Mouse (Mus musculus): ENCODE data around the gene Hoxd10. TPM values are rescaled to one million over a fixed set of nuclear protein-coding genes. Genes with fewer than 3 reads are reported as not detected.

Hoxd10 gene
- polyA plus RNA-seq, 1 experiment from 2014 or later, result 33.5 TPM

DNA sequence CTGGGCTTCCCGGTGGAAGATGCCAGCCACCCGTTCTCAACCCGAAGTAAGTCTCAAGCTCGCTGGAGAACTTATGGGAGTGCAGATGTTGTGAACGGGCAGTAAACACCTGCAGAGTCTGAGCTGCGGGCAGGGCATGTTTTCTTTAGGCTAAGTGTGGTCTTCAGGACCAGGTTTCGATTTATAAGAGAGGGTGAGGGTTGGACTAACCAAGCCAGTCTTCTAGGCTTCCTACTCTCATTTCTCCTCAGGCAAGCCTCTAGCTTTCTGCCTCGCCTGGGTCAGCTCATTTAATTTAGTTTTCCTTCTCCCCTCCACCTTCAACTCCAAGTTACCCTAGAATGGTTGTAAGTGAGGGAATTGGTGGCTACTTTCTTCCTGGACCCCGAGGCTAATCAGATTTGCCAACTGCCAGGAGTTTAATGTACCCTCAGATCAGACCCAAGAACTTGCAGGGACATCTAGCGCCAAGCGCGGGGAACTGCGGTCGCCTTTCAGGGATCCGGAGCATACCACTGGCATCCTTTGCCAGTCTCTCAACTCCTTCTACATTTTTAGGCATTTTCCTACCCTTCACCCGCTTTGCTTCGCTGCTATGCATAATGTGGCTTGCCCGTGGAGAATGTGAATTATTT lies 28.3 kb upstream of the Hoxd10 start:
- Histone ChIP-seq H3K36me3 (ENCODE audit: insufficient read depth, low read length) (no peaks in the 10 kb centered on the region), H3K9me3 (ENCODE audit: low read length) (no peaks in the 10 kb centered on the region), H3K27me3 (ENCODE audit: insufficient read depth, low read length) (peaks cover 91% of the 10 kb centered on the region), H3K4me1 (ENCODE audit: insufficient read depth, low read length) (peaks cover 2% of the 10 kb centered on the region), H3K27ac (ENCODE audit: low read length) (no peak overlapping the region), H3K4me2 (replicated peaks; ENCODE audit: low read depth, low read length) (no peak overlapping the region; the same call in 1 of the 2 replicates), H3K4me3 (ENCODE audit: low read length) (no peak overlapping the region), H3K9ac (replicated peaks; ENCODE audit: low read length) (no peak overlapping the region)
- WGBS, result 3% methylated on average over 18 of the region's 18 CpGs
- ATAC-seq (ENCODE audit: low FRiP score, low TSS enrichment), result no peak

- no peak overlapping the region for H3K4me2 ChIP-seq (replicated peaks; ENCODE audit: low read depth, low read length)
- no peaks in the 10 kb centered on the region for H3K9me3 ChIP-seq (ENCODE audit: low read length)
- no peak overlapping the region for H3K9ac ChIP-seq (replicated peaks; ENCODE audit: low read length)
- peaks cover 90% of the 10 kb centered on the region for H3K27me3 ChIP-seq (ENCODE audit: insufficient read depth, low read length)
- no peaks in the 10 kb centered on the region for H3K36me3 ChIP-seq (ENCODE audit: insufficient read depth, low read length)
- WGBS, result 4% methylated on average over 7 of the region's 7 CpGs
- no peak overlapping the region for H3K27ac ChIP-seq (ENCODE audit: low read length)
- ATAC-seq (ENCODE audit: low FRiP score, low TSS enrichment), result no peak
- H3K4me1 ChIP-seq (ENCODE audit: insufficient read depth, low read length), result peaks cover 7% of the 10 kb centered on the region
- no peak overlapping the region for H3K4me3 ChIP-seq (ENCODE audit: low read length)
Measured at GRCm38 (mm10) chr2:74666411-74666810, 25.3 kb upstream of the Hoxd10 start.

DNA sequence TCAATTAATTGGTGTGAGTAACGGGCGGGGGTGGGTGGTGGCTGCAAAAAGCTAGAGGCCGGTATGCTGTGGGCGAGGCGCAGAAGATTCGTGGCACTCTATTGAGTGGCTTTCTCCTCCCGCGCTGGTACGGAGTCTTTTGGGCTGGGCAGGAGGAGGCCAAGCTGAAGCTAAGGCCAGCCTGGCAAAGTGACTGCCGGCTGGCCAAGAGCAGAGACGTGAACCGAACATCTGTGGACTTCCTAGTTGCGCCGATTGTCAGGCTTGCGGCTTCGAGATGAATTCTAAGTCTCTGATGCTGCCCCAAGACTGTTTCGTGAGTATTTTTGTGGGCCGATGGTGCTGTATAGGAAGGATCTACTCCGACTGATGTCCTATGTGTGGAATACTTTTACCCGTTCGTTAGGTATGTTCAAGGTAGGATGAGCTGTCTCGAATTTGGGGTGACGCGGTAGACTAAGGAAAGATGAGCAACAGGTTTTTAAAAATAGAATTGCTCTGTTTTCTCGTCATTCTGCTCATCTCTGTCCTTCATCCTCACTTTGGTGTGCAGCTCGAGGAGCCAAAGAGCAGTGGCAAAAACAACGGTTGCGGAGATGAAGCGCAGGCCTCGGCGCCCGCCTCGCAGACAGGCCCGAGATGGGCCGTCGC lies 24.4 kb upstream of the Hoxd10 start:
- H3K27me3 ChIP-seq (ENCODE audit: insufficient read depth, low read length), result peaks cover 91% of the 10 kb centered on the region
- no peaks in the 10 kb centered on the region for H3K36me3 ChIP-seq (ENCODE audit: insufficient read depth, low read length)
- WGBS, result 3% methylated on average over 36 of the region's 36 CpGs
- H3K4me3 ChIP-seq (ENCODE audit: low read length), result peak overlapping the region; percentile 48
- H3K9ac ChIP-seq (replicated peaks; ENCODE audit: low read length), result no peak overlapping the region
- 0 out of 2 replicates have a peak, but pooled peaks have one; percentile 16 for ATAC-seq (ENCODE audit: low FRiP score, low TSS enrichment)
- H3K4me1 ChIP-seq (ENCODE audit: insufficient read depth, low read length), result peaks cover 7% of the 10 kb centered on the region
- peak overlapping the region; percentile 82; the same call in 1 of the 2 replicates for H3K4me2 ChIP-seq (replicated peaks; ENCODE audit: low read depth, low read length)
- no peaks in the 10 kb centered on the region for H3K9me3 ChIP-seq (ENCODE audit: low read length)
- H3K27ac ChIP-seq (ENCODE audit: low read length), result no peak overlapping the region

GRCm38 (mm10) chr2:74667842-74668357 lies 23.8 kb upstream of the Hoxd10 start, which contains the start of gene Hoxd13:
Gene Hoxd13, plus strand, starts transcription at chr2:74668310.
- peak within 1 kb of the TSS; percentile 58 for H3K9ac ChIP-seq (replicated peaks; ENCODE audit: low read length)

DNA sequence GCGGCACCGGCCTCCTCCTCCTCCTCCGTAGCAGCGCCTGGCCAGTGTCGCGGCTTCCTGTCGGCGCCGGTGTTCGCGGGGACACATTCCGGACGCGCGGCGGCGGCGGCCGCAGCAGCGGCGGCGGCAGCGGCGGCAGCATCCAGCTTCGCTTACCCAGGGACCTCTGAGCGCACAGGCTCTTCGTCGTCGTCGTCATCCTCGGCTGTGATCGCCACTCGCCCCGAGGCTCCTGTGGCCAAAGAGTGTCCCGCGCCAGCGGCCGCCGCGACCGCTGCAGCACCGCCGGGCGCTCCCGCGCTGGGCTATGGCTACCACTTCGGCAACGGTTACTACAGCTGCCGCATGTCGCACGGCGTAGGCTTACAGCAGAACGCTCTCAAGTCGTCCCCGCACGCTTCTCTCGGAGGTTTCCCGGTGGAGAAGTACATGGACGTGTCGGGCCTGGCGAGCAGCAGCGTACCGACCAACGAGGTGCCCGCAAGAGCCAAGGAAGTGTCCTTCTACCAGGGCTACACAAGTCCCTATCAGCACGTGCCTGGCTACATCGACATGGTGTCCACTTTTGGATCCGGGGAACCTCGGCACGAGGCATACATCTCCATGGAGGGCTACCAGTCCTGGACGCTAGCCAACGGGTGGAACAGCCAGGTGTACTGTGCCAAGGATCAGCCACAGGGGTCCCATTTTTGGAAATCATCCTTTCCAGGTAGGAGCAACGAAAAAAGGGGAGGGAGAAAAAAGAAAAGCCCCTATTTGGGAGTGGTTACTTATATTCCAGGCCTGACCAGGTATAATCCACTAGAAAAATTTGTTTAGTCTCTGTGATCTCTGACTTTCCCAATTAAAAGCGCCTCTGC lies 23.1 kb upstream of the Hoxd10 start:
- under 1% methylated on average over 74 of the region's 74 CpGs for WGBS
- no peaks in the 10 kb centered on the region for H3K36me3 ChIP-seq (ENCODE audit: insufficient read depth, low read length)
- no peaks in the 10 kb centered on the region for H3K9me3 ChIP-seq (ENCODE audit: low read length)
- peak overlapping the region; percentile 58 for H3K9ac ChIP-seq (replicated peaks; ENCODE audit: low read length)
- H3K27me3 ChIP-seq (ENCODE audit: insufficient read depth, low read length), result peaks cover 92% of the 10 kb centered on the region
- peak overlapping the region; percentile 82 for H3K4me2 ChIP-seq (replicated peaks; ENCODE audit: low read depth, low read length)
- H3K4me1 ChIP-seq (ENCODE audit: insufficient read depth, low read length), result peaks cover 18% of the 10 kb centered on the region
- no peak overlapping the region for H3K27ac ChIP-seq (ENCODE audit: low read length)
- peak overlapping the region; percentile 48 for H3K4me3 ChIP-seq (ENCODE audit: low read length)
- ATAC-seq (ENCODE audit: low FRiP score, low TSS enrichment), result peak; percentile 66

More at GRCm38 (mm10) chr2:74667842-74668357, 23.8 kb upstream of the Hoxd10 start, which contains the start of gene Hoxd13:
- peak within 1 kb of the TSS; percentile 82 for H3K4me2 ChIP-seq (replicated peaks; ENCODE audit: low read depth, low read length)
- H3K27me3 ChIP-seq (ENCODE audit: insufficient read depth, low read length), result peaks cover 92% of the 10 kb centered on the region
- peak; percentile 83 for ATAC-seq (ENCODE audit: low FRiP score, low TSS enrichment)
- no peaks in the 10 kb centered on the region for H3K9me3 ChIP-seq (ENCODE audit: low read length)
- peak within 1 kb of the TSS; percentile 48 for H3K4me3 ChIP-seq (ENCODE audit: low read length)
- peaks cover 13% of the 10 kb centered on the region for H3K4me1 ChIP-seq (ENCODE audit: insufficient read depth, low read length)
- WGBS, result 0% methylated on average over 15 of the region's 51 CpGs
- H3K36me3 ChIP-seq (ENCODE audit: insufficient read depth, low read length), result no peaks in the 10 kb centered on the region
- no peak within 1 kb of the TSS for H3K27ac ChIP-seq (ENCODE audit: low read length)

GRCm38 (mm10) chr2:74669230-74669578 lies 22.5 kb upstream of the Hoxd10 start:
- no peak for ATAC-seq (ENCODE audit: low FRiP score, low TSS enrichment)
- peaks cover 24% of the 10 kb centered on the region for H3K4me1 ChIP-seq (ENCODE audit: insufficient read depth, low read length)
- WGBS, result 3% methylated on average over 3 of the region's 3 CpGs

GRCm38 (mm10) chr2:74669650-74670235 lies 22.0 kb upstream of the Hoxd10 start:
- Histone ChIP-seq H3K27ac (ENCODE audit: low read length) (no peak overlapping the region), H3K9me3 (ENCODE audit: low read length) (no peaks in the 10 kb centered on the region), H3K4me3 (ENCODE audit: low read length) (no peak overlapping the region), H3K27me3 (ENCODE audit: insufficient read depth, low read length) (peaks cover 90% of the 10 kb centered on the region), H3K4me2 (replicated peaks; ENCODE audit: low read depth, low read length) (no peak overlapping the region), H3K9ac (replicated peaks; ENCODE audit: low read length) (no peak overlapping the region), H3K36me3 (ENCODE audit: insufficient read depth, low read length) (no peaks in the 10 kb centered on the region), H3K4me1 (ENCODE audit: insufficient read depth, low read length) (peaks cover 24% of the 10 kb centered on the region)
- no peak for ATAC-seq (ENCODE audit: low FRiP score, low TSS enrichment)
- 5% methylated on average over 14 of the region's 14 CpGs for WGBS

More at GRCm38 (mm10) chr2:74669230-74669578, 22.5 kb upstream of the Hoxd10 start:
- Histone ChIP-seq H3K9ac (replicated peaks; ENCODE audit: low read length) (no peak overlapping the region), H3K9me3 (ENCODE audit: low read length) (no peaks in the 10 kb centered on the region), H3K27ac (ENCODE audit: low read length) (no peak overlapping the region), H3K36me3 (ENCODE audit: insufficient read depth, low read length) (no peaks in the 10 kb centered on the region), H3K4me2 (replicated peaks; ENCODE audit: low read depth, low read length) (no peak overlapping the region), H3K27me3 (ENCODE audit: insufficient read depth, low read length) (peaks cover 92% of the 10 kb centered on the region), H3K4me3 (ENCODE audit: low read length) (no peak overlapping the region)

DNA sequence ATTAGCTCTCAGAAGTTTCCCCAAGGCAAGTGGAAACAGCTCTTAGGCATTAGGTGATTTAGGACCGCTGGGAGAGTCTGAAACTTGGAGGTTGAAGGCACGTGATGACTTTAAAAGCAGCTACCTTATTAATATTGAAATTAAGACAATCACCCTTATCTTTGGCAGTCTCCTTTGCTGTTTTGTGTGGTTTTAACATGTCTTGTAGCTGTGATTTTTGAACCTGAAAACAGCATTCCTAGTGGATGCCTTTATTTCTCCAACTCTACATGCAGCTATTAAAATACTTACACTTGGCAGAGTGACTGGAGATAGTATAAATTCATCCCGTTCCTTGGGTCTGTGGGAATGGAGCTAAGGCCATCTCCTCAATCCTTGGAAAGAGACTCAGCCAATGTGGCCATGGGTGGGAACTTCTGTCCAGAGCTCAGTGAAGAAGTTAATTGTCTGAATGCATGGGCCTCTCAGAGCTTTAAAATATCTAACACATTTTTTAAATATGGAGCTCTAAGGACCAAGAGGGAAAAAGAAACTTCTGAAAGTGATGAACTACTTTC lies 21.0 kb upstream of the Hoxd10 start:
- Histone ChIP-seq H3K9me3 (ENCODE audit: low read length) (no peaks in the 10 kb centered on the region), H3K4me2 (replicated peaks; ENCODE audit: low read depth, low read length) (no peak overlapping the region), H3K36me3 (ENCODE audit: insufficient read depth, low read length) (no peaks in the 10 kb centered on the region), H3K27ac (ENCODE audit: low read length) (no peak overlapping the region), H3K9ac (replicated peaks; ENCODE audit: low read length) (no peak overlapping the region), H3K4me1 (ENCODE audit: insufficient read depth, low read length) (peaks cover 31% of the 10 kb centered on the region), H3K4me3 (ENCODE audit: low read length) (no peak overlapping the region), H3K27me3 (ENCODE audit: insufficient read depth, low read length) (peaks cover 91% of the 10 kb centered on the region)
- WGBS, result 11% methylated on average over 3 of the region's 3 CpGs
- ATAC-seq (ENCODE audit: low FRiP score, low TSS enrichment), result no peak

DNA sequence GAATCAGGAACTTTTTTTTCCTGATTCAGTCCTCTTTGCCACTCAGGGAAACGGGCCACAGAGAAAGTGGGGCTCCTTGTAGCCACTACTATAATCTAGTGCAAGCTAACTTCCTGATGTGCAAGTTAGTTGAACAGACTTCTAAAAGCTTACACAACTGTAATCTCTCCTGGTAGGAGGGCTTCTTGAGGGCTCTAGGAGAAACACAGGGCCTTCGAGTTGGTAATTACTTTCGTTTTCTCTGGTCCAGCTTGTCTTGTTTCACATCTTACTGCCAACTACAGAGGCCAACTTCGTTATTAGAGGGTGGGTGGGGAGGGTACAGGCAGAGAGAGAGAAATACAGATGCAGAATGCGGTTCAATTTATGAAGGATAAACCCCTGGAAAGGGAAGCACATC lies 19.9 kb upstream of the Hoxd10 start:
- H3K4me3 ChIP-seq (ENCODE audit: low read length), result no peak overlapping the region
- H3K27me3 ChIP-seq (ENCODE audit: insufficient read depth, low read length), result peaks cover 92% of the 10 kb centered on the region
- H3K36me3 ChIP-seq (ENCODE audit: insufficient read depth, low read length), result no peaks in the 10 kb centered on the region
- no peak overlapping the region for H3K27ac ChIP-seq (ENCODE audit: low read length)
- 42% methylated on average over 5 of the region's 5 CpGs for WGBS
- ATAC-seq (ENCODE audit: low FRiP score, low TSS enrichment), result no peak
- H3K4me1 ChIP-seq (ENCODE audit: insufficient read depth, low read length), result peaks cover 42% of the 10 kb centered on the region
- no peak overlapping the region for H3K9ac ChIP-seq (replicated peaks; ENCODE audit: low read length)
- H3K4me2 ChIP-seq (replicated peaks; ENCODE audit: low read depth, low read length), result no peak overlapping the region
- H3K9me3 ChIP-seq (ENCODE audit: low read length), result no peaks in the 10 kb centered on the region
